Comparison of ENCODE assay signal across 16 mouse cellular contexts in genomic region chr4:134181112-134181511, GRCm38 (mm10). TPM values are rescaled to one million over a fixed set of nuclear protein-coding genes. Genes with fewer than 3 reads are reported as not detected.
DNase-seq lines count a peak whose midpoint lies in the region; ATAC-seq and TF ChIP-seq lines count a peak whose summit lies in the region.
"Had no signal": no experiment of that assay in that cellular context is flagged by ENCODE, and none has a peak within 500 bp of the region (broad histone marks: within the 10 kb centered on the region; RNA-seq: fewer than 3 reads in every experiment).

No protein-coding gene starts in this region.

- H3K4me1 ChIP-seq in kidney, postnatal 0 days (replicated peaks; ENCODE audit: insufficient read depth, low read length) = no peaks in the 10 kb centered on the region
- H3K4me1 ChIP-seq in limb, embryonic 12.5 days (replicated peaks) = peaks cover 8% of the 10 kb centered on the region

- H3K4me2 ChIP-seq in kidney, postnatal 0 days (ENCODE audit: low read length) = no peak overlapping the region
- H3K4me2 ChIP-seq in limb, embryonic 12.5 days = no peak overlapping the region

- H3K27me3 ChIP-seq in kidney, postnatal 0 days (ENCODE audit: insufficient read depth, low read length) = no peaks in the 10 kb centered on the region
- no peaks in the 10 kb centered on the region for H3K27me3 ChIP-seq in limb, embryonic 12.5 days

- H3K4me3 ChIP-seq in kidney, postnatal 0 days (replicated peaks; ENCODE audit: low read depth, low read length) = no peak overlapping the region
- H3K4me3 ChIP-seq in limb, embryonic 12.5 days (replicated peaks) = no peak overlapping the region

- no peaks in the 10 kb centered on the region for H3K9me3 ChIP-seq in kidney, postnatal 0 days (replicated peaks; ENCODE audit: low read length)
- H3K9me3 ChIP-seq in limb, embryonic 12.5 days = no peaks in the 10 kb centered on the region

- ATAC-seq in kidney, postnatal 0 days (replicated peaks; ENCODE audit: low FRiP score, low read depth) = 0 out of 2 replicates have a peak, but pooled peaks have one; percentile 5
- ATAC-seq in limb, embryonic 12.5 days (ENCODE audit: insufficient number of reproducible peaks, insufficient read depth, low FRiP score, low TSS enrichment, low read depth) = no peak
- ATAC-seq in megakaryocyte-erythroid progenitor cell, adult 5-6 weeks (replicated peaks; ENCODE audit: low FRiP score, low TSS enrichment, poor library complexity, severe bottlenecking) = peak; percentile 90
- ATAC-seq in CD4-positive, CD25-positive, alpha-beta regulatory T cell, adult 4 months = no peak

- peak; percentile 85 for DNase-seq in heart, adult 11 months
- DNase-seq in heart, adult 8-10 months (ENCODE audit: low spot score) = no peak
- no peak for DNase-seq in kidney, postnatal 0 days (ENCODE audit: low spot score)
- DNase-seq in kidney, adult 9 months = no peak
- DNase-seq in urinary bladder, adult 18-20 months (ENCODE audit: low spot score in 2 of 2) = no peak
- DNase-seq: adrenal gland, postnatal 25 days; cerebellum, postnatal 36 days; lung, adult 2 months; right cerebral cortex, postnatal 14 days had no signal

- no peak overlapping the region for H3K27ac ChIP-seq in kidney, postnatal 0 days
- no peak overlapping the region for H3K27ac ChIP-seq in limb, embryonic 12.5 days

- 95% methylated on average over 1 of the region's 1 CpGs for WGBS in kidney, postnatal 0 days
- WGBS in limb, embryonic 12.5 days = 92% methylated on average over 1 of the region's 1 CpGs

- no peak for TF ChIP-seq CTCF in kidney, postnatal 0 days (IDR thresholded peaks at IDR 0.05; ENCODE audit: low read depth)

- H3K36me3 ChIP-seq in kidney, postnatal 0 days (ENCODE audit: insufficient read depth, low read length) = no peaks in the 10 kb centered on the region
- peaks cover 15% of the 10 kb centered on the region; the same call in 1 of the 2 replicates for H3K36me3 ChIP-seq in limb, embryonic 12.5 days

- H3K9ac ChIP-seq in kidney, postnatal 0 days (ENCODE audit: low read depth, low read length) = no peak overlapping the region
- 0 out of 2 replicates have a peak overlapping the region, but pooled peaks have one; percentile 27 for H3K9ac ChIP-seq in limb, embryonic 12.5 days (replicated peaks)

RNA-seq across cellular contexts. Expression of gene Cep85, which starts 5.8 kb away (rescaled TPM):
- 10 to 100 TPM; 58.4 to 62.7 (median 60.5) TPM for total RNA-seq in heart, adult 8-10 months (2022)
- 168 and 176 TPM in 2 replicates for polyA plus RNA-seq in kidney, postnatal 0 days (2015; fragmentation: Nextera tagmentation; extraction: Ambion mirVana)
- 36.4 and 38.3 TPM in 2 replicates for polyA plus RNA-seq in limb, embryonic 12.5 days (2016; fragmentation: Nextera tagmentation; extraction: Ambion mirVana)
- total RNA-seq in megakaryocyte-erythroid progenitor cell, adult 5-6 weeks (2014; fragmentation: Nextera tagmentation) = 30.7 and 51.5 TPM in 2 replicates
- total RNA-seq in megakaryocyte-erythroid progenitor cell, adult 5-6 weeks (2017) = 31.5 and 34.9 TPM in 2 replicates
- polyA plus RNA-seq in CD4-positive, CD25-positive, alpha-beta regulatory T cell, adult 4 months (2017; shearing (Covaris generic)) = 100 to 1,000 TPM in 1 of 2 experiments, 10 to 100 TPM in 1; 72.5 to 166 TPM

RNA-seq across cellular contexts. Expression of gene Gm7534, which starts 21.7 kb away (rescaled TPM):
- not detected for total RNA-seq in heart, adult 8-10 months (2022)
- 0.20 and 0.22 TPM in 2 replicates for polyA plus RNA-seq in kidney, postnatal 0 days (2015; fragmentation: Nextera tagmentation; extraction: Ambion mirVana)
- polyA plus RNA-seq in limb, embryonic 12.5 days (2016; fragmentation: Nextera tagmentation; extraction: Ambion mirVana) = not detected in 2 replicates
- not detected in 2 replicates for total RNA-seq in megakaryocyte-erythroid progenitor cell, adult 5-6 weeks (2014; fragmentation: Nextera tagmentation)
- total RNA-seq in megakaryocyte-erythroid progenitor cell, adult 5-6 weeks (2017) = not detected in 2 replicates
- not detected for polyA plus RNA-seq in CD4-positive, CD25-positive, alpha-beta regulatory T cell, adult 4 months (2017; shearing (Covaris generic))
- total RNA-seq: adrenal gland, postnatal 25 days; ES-E14; granulocyte monocyte progenitor cell, adult 5-6 weeks; left cerebral cortex, adult 8-10 months; megakaryocyte, adult 5-6 weeks had no signal
- polyA plus RNA-seq: lung, adult 2 months had no signal

RNA-seq across cellular contexts. Expression of gene Catsper4, which starts 46.1 kb away (rescaled TPM):
- total RNA-seq in heart, adult 8-10 months (2022) = under 1 TPM in 1 of 4 experiments, not detected in 3; 0.14 TPM
- polyA plus RNA-seq in kidney, postnatal 0 days (2015; fragmentation: Nextera tagmentation; extraction: Ambion mirVana) = 0.41 and 0.42 TPM in 2 replicates
- polyA plus RNA-seq in limb, embryonic 12.5 days (2016; fragmentation: Nextera tagmentation; extraction: Ambion mirVana) = not detected in 2 replicates
- not detected in 2 replicates for total RNA-seq in megakaryocyte-erythroid progenitor cell, adult 5-6 weeks (2014; fragmentation: Nextera tagmentation)
- not detected in 2 replicates for total RNA-seq in megakaryocyte-erythroid progenitor cell, adult 5-6 weeks (2017)
- polyA plus RNA-seq in CD4-positive, CD25-positive, alpha-beta regulatory T cell, adult 4 months (2017; shearing (Covaris generic)) = not detected
- total RNA-seq: adrenal gland, postnatal 25 days; ES-E14; granulocyte monocyte progenitor cell, adult 5-6 weeks; left cerebral cortex, adult 8-10 months; megakaryocyte, adult 5-6 weeks had no signal

RNA-seq across cellular contexts. Expression of gene Sh3bgrl3, which starts 52.5 kb away (rescaled TPM):
- 10 to 100 TPM; 31.3 to 41.3 (median 35.0) TPM for total RNA-seq in heart, adult 8-10 months (2022)
- polyA plus RNA-seq in kidney, postnatal 0 days (2015; fragmentation: Nextera tagmentation; extraction: Ambion mirVana) = 452 and 455 TPM in 2 replicates
- polyA plus RNA-seq in limb, embryonic 12.5 days (2016; fragmentation: Nextera tagmentation; extraction: Ambion mirVana) = 318 and 336 TPM in 2 replicates
- 87.3 and 101 TPM in 2 replicates for total RNA-seq in megakaryocyte-erythroid progenitor cell, adult 5-6 weeks (2014; fragmentation: Nextera tagmentation)
- 34.2 and 55.1 TPM in 2 replicates for total RNA-seq in megakaryocyte-erythroid progenitor cell, adult 5-6 weeks (2017)
- 1,000 to 10,000 TPM in 1 of 2 experiments, 100 to 1,000 TPM in 1; 977 to 1,004 TPM for polyA plus RNA-seq in CD4-positive, CD25-positive, alpha-beta regulatory T cell, adult 4 months (2017; shearing (Covaris generic))

RNA-seq across cellular contexts. Expression of gene Cnksr1, which starts 57.1 kb away (rescaled TPM):
- 1 to 10 TPM; 7.5 to 9.2 (median 8.5) TPM for total RNA-seq in heart, adult 8-10 months (2022)
- 8.3 and 9.2 TPM in 2 replicates for polyA plus RNA-seq in kidney, postnatal 0 days (2015; fragmentation: Nextera tagmentation; extraction: Ambion mirVana)
- polyA plus RNA-seq in limb, embryonic 12.5 days (2016; fragmentation: Nextera tagmentation; extraction: Ambion mirVana) = 1.7 and 2.0 TPM in 2 replicates
- not detected in 2 replicates for total RNA-seq in megakaryocyte-erythroid progenitor cell, adult 5-6 weeks (2014; fragmentation: Nextera tagmentation)
- not detected in 2 replicates for total RNA-seq in megakaryocyte-erythroid progenitor cell, adult 5-6 weeks (2017)
- not detected for polyA plus RNA-seq in CD4-positive, CD25-positive, alpha-beta regulatory T cell, adult 4 months (2017; shearing (Covaris generic))
- total RNA-seq: granulocyte monocyte progenitor cell, adult 5-6 weeks; megakaryocyte, adult 5-6 weeks had no signal

Comparison
In these comparisons a context has a peak if more than half of its experiments do, and no peak if none do; other contexts are left out.
1. ATAC-seq: peak in kidney, postnatal 0 days (single experiment) and megakaryocyte-erythroid progenitor cell, adult 5-6 weeks (single experiment); none in limb, embryonic 12.5 days (single experiment) and CD4-positive, CD25-positive, alpha-beta regulatory T cell, adult 4 months (single experiment).